Mouse (Mus musculus) testis, postnatal 14 days (tissue): ENCODE data around the gene Pcbd2.
A peak's percentile ranks its signal among the peaks of the same experiment; 100 is the strongest.
"Not testable (repeated sequence)": the region's sequence is repeated elsewhere in the genome, so short reads cannot be mapped to it uniquely, and the experiment has no call there.

Source experiments
- DNase-seq: peaks from one replicate; pipeline ENCODE4 v3.0.0; 2021; ENCODE audit warnings: low spot score

Gene Pcbd2

DNA sequence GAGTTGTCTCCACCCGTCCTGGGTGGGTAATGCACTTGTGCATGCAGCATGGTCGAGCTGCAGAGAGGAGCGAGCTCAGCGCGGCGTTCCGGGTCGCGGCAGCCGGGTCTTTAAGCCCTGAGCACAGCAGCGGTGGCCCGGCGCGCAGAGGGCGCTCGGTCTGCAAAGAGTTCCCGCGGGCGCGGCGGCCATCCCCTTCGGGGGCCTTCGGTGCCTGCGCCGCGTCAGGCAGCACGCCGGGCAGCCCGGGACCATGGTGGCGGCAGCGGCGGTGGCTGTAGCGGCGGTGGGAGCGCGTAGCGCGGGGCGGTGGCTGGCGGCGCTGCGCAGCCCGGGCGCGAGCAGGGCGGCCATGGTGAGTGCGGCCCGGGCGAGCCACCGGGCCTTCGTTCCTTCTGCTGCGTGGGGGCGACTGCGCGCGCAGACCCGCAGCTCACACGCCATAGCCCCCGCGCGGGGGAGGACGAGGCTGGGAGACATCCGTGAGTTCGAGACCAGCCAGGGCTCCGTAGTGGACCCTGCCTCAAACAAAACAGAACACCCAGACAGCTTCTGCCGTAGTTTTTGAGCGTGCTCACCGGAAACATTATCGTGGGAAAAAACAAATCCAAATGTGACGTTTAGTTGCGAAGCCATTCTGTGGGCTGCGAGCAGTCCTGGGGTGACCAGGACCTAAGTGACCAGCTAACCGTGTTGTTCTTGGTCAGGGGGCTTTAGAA is at the start of gene Pcbd2:
TSS of gene Pcbd2 (plus strand) at position 249 of the 719 bp plus-strand sequence.
- DNase-seq, result peak; percentile 87

DNA sequence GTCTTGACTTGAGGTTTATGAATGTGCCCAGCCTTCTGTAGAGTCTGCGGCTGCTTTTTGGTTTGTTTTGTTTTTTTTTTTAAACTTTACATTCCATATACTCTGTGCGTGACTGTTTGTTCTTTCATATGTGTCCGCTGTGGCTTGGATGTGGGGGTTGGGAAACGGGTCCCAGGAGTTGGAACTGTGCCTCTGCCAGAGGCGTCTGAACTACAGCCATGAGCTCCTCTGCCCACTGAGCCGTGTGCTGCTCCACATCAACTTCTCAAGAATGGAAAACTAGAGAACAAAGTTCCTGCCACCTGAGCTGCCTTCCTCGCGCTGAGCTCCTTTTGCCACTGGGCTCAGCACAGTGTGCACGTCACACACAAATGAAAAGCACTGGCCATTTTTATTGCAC is 45.0 kb upstream of the Pcbd2 start:
- no peak for DNase-seq

DNA sequence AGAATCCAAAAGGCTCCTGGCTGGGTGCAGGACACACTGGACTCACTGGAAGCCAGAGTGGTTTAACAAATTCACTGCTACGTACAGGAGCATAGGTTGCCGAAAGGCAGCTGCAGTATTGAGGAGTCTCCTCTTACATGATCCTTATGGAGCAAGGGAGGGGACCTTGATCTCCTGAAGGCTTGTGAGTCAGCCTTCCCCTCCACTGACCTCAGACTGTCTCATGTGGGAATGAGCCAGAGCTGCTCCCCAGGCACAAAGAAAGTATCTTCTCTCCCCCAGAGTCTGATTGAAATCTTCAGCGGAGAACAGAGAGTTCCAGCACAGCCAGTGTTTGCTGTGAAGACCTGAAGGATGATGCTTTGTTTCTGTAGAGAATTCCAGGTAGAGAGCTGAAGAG is 43.6 kb upstream of the Pcbd2 start:
- DNase-seq, result peak; percentile 48

DNA sequence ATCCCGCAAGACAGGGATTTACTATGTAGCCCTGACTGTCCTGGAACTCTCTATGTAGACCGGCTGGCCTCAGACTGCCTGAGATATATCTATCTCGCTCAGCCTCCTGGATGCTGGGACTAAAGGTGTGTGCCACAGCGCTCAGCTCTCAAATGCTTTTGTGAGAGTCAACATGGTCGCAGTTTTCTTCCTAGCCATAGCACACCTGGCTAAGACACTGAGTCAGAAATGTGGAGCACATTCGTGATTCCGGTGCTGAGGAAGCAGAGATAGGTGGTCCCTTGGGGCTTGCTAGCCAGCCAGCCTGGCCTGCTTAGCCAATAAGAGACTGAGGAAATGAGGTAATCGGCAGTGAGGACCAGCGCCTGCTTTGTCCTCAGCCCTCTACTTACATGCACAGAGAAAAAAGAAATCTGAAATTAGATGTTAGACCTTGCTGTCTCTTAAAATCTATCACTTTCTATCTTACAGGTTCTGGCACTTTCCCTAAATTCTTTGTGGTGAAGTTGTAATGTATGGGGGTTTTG is 41.0 kb upstream of the Pcbd2 start:
- DNase-seq, result no peak

DNA sequence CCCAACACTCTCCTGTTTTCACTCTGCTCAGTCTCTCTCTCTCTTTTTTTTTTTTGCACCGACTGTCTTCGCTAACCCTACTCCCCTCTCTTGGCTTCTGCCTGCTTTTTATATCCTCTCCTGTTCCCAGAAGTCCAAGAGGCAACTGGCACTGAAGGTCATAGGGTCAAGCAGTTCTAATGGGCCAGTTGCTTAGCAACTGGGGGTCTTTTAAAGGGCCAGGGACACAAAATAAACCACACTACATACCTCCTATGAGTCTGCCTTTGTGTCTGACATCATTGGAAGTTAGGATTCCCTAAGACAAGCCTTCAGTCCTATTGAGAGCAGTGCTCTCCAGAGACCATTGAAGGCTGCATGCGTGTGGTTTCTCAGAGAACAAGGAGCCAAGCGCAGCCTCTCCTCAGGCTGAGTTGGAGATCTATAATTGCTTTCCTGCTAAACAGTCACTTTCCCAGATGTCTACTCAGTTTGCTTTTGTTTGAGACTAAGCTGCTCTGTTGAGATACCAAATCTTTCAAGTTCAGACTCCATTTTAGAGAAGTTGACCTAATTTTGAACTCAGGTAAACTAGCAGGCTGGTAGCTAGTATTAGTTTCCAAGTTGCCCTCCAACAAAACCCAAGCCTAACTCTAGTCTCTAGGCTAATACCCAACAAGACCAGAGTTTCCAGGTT is 39.1 kb upstream of the Pcbd2 start:
- no peak for DNase-seq

DNA sequence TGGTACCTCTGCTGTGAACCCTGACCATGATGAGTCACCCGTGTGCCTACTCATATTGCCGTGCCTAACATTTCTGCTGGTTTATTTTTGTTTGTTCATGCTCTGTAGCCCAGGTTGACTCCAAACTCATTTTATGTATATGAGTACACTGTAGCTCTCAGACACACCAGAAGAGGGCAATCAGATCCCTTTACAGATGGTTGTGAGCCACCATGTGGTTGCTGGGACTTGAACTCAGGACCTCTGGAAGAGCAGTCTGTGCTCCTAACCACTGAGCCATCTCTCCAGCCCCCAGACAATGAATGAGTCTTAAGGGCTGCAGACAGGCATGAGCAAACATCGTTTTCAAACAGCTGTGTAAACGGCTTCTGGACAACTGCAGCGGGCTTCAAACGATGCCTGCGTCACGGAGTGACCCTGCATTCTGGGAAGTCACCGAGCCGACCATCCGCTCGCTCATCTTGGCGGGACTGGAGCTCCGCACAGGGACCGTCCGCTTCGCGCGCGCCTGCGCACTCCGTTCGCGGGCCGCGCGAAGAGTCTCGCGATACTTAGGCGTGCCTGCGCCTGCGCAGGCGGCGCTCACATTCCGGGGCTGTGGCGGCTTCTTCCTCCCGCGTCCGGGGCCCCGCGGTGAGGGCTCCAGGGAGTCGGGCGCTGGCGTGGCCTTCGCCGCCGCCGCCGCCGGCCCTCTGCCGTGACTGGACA is 34.5 kb upstream of the Pcbd2 start, which contains the start of gene B230219D22Rik:
TSS of gene B230219D22Rik (plus strand) at position 590 of the 708 bp plus-strand sequence.
- peak; percentile 92 for DNase-seq

DNA sequence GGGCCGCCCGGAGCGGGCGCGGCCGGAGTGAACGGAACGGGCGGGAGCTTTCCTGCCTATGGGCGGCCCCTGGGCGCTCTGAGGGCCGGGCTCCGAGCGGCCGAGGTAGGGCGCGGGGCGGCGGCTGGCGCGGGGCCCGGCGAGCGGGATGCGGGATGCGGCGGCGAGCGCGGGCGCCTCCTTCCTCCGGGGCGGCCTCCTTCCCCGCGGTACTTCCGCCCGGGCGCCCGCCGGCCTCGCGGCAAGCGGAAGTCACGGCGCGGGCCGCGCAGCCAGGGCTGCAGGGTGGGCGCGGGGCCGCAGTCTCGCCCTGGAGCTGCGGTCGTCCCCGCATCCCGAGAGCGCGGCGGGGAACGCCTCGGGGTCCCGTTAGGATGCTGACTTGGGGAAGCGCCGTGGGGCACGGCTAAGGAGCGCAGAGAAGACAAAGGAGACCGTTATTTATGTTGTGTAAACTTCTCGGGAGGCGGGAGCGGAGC is 33.9 kb upstream of the Pcbd2 start:
- DNase-seq, result peak; percentile 68

DNA sequence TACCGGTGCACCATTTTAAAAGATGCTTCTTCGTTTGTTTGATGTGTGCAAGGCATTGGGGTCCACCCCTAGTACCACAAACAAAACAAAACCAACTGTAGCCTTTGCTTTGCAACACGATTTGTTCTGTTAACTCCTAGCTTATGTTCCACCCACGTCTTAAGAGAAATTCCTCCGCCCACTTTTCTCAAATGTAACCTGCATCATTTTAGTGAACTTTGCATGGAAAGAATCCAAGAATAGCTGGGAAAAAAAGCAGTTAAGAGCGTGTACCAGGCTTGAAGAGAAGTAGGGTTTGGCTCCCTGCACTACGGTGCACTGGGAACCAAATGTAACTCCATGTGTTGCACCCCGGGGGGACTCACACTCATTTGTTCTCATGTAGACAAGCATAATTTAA is 33.1 kb upstream of the Pcbd2 start:
- no peak for DNase-seq

DNA sequence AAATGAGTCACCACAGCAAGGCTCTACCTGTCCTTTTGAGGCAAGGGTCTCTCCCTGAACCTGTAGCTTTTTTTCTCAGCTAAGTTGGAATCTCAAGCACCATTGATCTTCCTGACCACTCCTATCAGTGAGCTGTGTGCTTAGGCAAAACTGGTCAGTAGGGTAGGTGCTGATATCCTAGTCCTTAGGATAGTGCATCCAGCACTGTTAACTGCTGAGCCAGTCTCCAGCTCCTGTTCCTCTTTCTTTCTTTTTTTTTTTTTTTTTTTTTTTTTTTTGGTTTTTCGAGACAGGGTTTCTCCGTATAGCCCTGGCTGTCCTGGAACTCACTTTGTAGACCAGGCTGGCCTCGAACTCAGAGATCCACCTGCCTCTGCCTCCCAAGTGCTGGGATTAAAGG is 31.2 kb upstream of the Pcbd2 start:
- DNase-seq, result not testable (repeated sequence)

DNA sequence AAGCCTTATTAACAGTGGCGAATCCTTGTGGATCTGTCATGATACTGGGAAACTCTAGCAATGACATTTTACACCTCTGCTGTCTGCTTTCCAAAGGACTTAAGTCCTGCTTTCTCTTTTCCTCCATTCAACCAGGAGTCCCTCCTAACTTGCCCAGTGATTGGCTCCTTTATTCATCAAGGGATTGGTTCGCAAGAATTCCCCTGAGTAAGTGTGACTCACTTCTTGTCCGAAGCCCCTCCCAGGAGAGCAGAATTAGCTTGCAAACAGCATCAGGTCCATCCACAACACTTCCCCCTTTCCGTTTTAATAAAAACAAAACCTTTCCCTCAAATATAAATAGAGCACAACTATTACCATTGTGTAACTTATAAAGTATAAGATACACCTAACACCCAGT is 22.9 kb upstream of the Pcbd2 start:
- no peak for DNase-seq

DNA sequence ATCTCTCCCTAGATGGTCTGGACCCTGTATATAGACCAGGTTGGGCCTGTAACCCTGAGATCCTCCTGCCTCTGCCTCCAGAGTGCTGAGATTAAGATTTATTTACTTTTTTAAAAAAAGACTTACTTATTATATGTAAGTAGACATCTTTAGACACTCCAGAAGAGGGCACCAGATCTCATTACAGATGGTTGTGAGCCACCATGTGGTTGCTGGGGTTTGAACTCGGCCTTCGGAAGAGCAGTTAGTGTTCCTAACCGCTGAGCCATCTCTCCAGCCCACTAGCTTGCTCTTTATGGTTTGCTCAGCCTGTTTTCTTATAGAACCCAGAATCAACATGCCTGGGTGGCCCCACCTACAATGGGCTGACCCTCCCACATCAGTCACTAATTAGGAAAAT is 14.3 kb upstream of the Pcbd2 start:
- no peak for DNase-seq

DNA sequence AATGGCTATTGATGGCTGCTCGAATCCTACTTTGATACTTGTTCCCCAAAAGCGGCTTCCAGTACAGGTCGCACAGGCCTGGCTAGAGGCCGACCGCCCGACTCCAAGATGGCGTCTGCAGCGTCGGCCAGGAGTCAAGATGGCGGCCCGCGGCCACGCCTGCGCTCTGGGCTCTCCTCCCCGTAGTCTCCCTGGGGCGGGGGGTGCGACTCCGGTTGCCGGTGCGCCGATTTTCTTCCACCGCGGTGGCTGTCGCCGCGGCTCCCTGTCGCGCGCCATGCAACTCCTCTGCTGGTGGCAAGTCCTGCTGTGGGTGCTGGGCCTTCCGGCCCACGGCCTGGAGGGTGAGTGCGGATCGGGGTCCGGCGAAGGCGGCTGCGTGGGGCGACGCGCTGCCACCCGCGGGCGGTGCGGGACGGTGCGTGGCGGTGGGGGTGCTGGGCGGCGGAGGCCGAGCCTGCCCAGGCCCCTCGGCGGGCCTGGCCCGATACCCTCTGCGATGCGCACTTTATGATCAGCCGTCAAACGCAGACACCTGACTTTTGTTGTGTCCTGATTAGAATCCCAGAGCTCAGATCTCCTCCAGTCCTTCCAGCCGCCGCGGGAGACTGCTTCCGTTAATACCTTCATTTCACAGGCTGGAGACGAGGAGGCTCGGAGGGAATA is 12.5 kb upstream of the Pcbd2 start, which contains the start of gene Txndc15:
TSS of gene Txndc15 (plus strand) at position 150 of the 666 bp plus-strand sequence.
- peak; percentile 86 for DNase-seq

DNA sequence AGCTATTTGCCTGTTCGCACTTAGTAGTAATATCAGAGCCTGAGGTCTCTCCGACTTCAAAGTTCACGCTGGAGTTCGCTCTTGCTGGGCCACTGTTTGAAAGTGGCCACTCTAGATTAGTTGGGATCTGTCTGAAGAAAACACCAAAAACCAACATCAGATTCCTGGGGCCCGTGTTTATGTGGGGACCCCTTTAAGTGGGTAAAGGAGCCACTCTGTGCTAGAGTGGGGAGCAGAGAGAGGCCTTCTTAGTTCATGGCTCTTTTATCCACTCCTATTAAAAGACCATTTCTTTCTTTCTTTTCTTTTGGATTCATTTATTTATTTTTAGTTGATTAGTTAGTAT is 12.0 kb upstream of the Pcbd2 start:
- no peak for DNase-seq

DNA sequence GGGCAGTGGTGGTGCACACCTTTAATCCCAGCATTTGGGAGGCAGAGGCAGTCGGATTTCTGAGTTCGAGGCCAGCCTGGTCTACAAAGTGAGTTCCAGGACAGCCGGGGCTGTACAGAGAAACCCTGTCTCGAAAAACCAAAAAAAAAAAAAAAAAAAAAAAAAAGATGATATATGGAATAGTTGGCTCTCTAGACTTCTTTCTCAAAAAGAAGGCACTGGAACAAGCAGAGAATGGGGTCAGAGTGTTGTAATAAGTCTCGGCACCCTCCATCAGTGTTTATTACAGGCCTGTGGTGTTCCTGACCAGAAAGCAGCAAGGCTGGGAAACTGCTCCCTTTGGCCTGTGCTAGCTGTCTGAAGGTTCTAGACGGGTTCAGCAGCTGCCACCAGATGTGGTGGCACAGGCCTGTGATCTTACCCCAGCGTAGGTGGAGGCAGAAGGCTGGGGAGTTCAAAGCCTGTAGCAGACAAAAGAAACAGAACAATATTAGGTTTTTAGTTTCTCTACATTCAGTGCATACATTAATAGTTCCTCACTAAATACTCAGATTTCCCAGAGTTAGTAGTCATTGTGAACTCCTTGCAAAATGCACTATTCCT is 11.2 kb upstream of the Pcbd2 start:
- DNase-seq, result no peak

DNA sequence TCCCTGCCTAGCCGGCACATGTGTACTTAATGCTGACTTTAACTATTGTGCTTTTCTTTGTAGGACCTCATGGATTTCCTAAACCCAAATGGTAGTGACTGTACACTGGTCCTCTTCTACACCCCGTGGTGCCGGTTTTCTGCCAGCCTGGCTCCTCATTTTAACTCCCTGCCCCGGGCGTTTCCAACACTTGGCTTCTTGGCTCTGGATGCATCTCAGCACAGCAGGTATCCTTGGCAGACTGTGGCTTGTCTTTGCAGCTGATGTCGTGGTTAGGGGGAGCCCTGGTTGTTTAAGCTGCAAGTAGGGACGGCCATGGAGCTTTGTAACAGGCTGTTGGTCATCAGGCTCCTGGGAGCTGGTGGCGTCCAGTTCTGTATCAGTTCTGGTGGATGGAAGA is 5.7 kb upstream of the Pcbd2 start:
- DNase-seq, result no peak

DNA sequence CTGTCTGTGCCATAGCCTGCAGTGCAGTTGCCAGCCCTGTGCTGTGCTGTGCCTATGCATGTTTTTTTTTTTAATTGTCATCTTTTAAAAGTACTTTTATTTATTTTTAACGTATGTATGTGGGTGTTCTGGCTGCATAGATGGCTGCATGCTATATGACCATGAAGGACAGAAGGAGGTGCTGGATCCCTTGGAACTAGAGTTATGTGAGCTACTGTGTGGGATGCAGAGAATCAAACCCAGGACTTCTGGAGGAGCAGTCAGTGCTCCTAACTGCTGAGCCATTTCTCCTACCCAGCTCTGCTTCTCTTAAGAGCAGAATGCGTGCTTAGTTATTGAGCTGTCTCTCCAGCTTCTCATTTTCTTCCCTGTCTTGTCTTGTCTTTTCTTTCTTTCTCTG is 5.2 kb upstream of the Pcbd2 start:
- DNase-seq, result no peak

DNA sequence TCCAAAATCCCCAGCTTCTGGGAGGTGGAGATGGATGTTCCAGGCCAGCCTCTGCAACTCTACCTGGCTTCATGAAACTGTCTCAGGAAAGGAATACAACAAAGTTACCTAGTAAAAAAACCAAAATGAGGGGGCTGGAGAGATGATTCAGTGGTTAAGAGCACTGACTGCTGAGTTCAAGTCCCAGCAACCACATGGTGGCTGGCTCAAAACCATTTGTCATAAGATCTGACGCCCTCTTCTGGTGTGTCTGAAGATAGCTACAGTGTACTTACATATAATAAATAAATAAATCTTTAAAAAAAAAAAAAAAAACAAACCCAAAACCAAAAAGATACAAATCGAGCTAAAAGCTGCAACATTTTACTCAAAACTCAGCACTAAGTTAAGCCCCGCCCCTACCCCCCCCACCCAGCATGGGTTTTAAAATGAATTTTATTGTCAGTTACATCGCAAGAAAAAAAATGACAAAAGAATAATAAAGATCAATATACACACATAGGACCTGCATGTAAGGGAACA is 509 bp upstream of the Pcbd2 start:
- DNase-seq, result peak; percentile 20

DNA sequence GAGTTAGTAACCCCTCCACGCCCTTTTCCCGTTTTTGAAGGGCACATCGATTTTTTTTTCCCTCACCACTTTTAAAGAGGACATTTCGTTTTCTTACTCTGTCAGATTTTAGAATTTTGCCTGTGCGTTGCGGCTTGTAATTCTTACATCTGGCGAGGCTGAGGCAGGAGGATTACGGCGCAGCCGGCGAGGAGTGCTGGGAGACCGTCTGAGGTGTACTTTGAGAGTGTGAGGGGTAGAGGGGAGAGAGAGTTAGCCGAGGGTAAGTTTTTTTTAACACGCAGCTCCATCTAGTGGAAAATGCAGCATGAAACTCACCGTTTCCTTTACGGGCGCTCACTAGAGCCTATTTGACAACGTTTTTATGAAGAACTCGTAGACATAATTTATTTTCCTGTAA is 671 bp downstream of the Pcbd2 start:
- peak; percentile 64 for DNase-seq

DNA sequence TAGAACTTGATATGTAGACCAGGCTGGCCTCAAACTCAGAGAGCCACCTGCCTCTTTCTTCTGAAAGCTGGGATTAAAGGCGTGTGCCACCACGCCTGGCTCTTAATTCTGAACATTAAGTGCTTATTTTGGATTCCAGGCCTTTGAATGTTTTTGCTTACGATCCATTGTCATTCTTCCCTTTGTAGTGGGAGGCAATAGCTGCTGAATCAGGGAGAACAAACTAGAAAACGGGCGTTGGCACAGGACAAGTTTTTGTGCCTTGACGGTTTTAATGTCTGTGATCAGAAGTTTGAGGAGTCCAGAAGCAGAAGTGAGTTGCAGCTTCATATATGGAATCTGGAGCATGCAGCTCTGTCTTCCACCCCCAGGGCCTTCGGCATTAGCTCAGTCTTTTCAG is 3.5 kb downstream of the Pcbd2 start:
- DNase-seq, result no peak

DNA sequence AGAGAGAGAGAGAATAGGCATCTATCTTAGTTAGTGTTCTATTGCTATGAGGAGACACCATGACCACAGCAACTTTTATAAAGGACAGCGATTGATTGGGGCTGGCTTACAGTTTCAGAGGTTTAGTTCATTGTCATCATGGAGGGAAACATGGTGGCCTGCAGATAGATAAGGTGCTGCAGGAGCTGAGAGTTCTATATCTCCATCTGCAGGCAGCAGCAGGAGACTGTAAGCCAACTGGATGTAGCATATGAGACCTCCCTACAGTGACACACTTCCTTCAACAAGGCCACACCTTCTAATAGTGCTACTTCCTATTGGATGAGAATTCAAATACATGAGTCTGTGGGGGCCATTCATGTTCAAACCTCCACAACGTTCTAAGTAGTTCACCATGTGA is 5.0 kb downstream of the Pcbd2 start:
- DNase-seq, result no peak
